Mouse (Mus musculus): Measurements from ENCODE around the gene Yif1b.

Yif1b gene

DNA sequence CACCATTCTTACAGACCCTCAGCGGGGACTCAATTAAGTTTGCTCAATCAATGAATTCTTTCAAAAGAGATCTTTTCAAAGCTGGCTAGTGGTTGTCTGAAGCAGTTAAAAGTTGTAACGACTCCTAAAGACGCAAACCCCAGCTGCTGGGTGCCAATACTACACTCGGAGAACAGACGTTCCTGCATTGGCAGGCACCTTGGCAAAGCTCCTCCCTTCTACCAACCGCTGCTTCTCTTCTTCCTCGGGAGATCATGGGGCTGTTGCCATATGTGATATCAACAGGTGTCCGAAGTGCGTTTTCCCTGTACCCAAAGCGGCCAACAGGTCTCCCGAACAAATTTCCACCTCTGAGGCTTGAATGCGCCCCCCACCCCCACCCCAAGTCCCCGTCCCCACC, 42.7 kb downstream of the Yif1b start:
- DNase-seq (ENCODE audit: extremely low spot score, low spot score) = no peak

DNA sequence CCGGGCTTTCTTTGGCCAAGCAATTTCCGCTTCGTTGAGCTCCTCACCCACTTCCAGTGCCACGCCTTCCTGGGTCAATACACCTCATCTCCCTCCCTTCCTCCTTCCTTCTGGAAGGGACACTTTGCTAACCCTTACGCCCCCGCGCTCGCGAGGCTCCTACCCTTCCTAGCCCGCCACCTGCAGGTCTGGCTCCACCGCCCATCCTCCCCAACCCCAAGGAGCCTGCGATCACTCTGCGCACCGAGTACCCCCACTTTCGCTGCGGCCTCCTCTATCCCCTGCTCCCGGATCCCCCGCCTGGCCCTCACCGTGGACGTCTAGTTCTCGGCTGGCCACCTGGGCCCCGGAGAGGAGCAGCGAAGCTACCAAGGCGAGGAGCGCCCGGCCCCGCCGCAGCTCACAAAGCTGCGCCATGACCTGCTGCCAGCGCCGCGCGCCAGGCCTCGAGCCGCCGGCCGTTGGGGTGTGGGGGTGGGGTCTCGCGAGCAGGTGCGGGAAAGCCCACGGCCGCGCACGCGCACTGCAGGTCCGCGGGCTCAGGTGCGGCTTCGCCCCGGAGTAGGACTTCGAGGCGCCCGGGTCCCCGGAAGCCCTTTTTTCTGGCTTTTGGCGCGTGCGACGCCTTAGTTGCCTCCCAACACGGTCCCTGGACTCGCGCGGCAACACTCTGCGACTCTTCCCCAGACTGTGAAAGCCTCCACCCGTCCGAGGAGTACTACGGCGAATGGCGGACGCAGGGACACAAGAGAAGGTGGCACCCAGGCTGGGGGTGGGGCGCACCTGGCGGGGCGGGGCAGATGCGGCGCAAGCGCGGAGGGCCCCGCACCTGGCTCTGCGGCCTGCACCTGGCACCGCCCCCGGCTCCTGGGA, 43.3 kb downstream of the Yif1b start, which contains the start of gene Spint2:
Spint2 (minus strand) TSS at position 712 of the 873 bp plus-strand sequence.
- DNase-seq (ENCODE audit: extremely low spot score, low spot score) = peak; percentile 60

DNA sequence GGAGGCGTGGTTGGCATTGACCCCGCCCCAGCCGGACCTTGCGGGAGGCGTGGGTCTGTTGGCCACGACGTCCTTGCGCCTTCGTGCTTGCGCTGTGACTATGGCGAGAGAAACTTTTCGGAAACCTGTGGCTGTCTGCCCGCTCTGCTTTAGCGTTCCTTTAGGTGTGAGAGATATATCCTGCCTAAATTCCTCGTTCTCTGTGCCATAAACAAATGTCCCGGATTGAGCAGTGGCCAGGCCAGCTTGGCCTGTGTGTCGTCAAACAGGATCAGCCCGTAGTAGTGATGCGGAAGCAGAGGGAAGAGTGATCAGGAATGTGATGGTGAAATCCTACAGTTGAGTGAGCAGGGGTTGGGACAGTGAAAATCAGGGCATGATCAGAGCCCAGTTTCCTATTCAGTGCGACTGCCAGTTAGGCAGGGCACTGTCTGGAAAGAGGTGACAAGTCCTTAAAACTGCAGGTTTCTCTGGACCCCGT, 44.0 kb downstream of the Yif1b start:
- DNase-seq (ENCODE audit: extremely low spot score, low spot score) = no peak

DNA sequence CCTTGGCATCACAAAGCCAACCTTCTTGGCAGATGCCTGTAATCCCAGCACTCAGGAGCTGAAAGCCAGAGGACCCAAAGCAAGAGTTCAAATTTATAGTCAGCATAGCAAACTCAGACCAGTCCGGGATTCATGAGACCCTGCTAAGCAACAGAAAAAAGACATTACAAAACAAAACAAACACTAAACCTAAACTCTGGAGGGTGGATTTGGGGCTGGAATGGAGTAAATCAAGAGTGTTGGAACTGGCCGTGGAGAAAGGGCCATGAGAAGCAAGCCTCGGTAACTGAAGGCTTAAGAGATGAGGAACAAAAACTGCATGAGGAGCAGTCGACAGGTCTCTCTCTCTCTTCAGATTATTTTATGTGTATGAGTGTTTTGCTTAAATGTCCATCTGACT, 45.7 kb downstream of the Yif1b start:
- no peak for DNase-seq (ENCODE audit: extremely low spot score, low spot score)

DNA sequence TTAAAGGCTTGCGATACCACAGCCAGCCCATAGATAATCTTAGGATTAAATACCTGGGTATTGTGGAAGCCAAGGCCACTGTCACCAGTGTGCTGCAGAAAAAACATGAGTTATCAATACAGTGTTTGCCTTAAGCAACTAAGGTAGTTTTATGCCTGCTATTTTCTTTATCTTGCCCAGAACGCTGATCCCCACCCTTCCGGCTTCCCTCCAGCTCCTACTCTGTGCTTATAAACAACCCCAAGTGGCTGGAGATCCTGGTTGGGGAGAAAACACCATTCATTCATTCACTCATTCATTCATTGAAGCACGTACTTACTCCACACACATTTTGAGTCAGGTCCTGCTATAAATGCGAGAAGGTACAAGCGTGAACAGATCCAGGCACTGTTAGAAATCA, 46.4 kb downstream of the Yif1b start:
- DNase-seq (ENCODE audit: extremely low spot score, low spot score) = no peak

DNA sequence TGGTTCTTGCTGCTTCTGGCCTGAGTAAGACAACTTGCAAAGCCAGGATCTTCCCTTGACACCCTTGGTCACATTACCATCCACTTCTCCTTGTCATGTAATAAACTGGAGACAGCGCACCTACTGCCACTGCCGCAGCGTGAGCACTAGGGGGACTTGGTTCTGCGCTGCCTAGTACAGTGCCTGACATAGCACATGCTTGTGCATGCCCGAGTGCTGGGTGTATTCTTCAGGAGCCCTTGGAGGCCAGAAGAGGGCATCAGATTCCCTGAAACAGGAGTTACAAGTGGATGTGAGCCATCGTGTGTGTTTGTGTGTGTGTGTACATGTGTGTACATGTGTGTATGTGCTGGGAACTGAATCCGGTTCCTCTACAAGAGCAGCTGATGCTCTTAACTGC, 49.4 kb downstream of the Yif1b start:
- no peak for DNase-seq (ENCODE audit: extremely low spot score, low spot score)

DNA sequence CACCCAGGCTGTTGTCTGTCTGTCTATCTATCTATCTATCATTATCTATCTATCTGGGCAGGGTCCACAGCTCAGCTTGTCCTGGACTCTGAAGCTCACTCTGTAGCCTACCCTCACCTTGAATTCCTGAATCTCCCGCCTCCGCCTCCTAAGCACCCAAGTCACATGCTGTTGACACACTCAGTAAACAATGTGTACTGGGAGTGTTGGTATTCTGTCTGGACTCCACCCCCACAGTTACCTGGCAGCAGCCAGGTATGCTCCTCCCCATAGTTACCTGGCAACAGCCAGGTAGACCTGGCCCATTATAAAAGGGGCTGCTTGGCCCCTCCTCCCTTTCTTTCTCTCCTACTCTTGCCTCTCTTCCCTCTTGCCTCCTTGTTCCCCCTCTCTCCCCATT, 50.0 kb downstream of the Yif1b start:
- no peak for DNase-seq (ENCODE audit: extremely low spot score, low spot score)

DNA sequence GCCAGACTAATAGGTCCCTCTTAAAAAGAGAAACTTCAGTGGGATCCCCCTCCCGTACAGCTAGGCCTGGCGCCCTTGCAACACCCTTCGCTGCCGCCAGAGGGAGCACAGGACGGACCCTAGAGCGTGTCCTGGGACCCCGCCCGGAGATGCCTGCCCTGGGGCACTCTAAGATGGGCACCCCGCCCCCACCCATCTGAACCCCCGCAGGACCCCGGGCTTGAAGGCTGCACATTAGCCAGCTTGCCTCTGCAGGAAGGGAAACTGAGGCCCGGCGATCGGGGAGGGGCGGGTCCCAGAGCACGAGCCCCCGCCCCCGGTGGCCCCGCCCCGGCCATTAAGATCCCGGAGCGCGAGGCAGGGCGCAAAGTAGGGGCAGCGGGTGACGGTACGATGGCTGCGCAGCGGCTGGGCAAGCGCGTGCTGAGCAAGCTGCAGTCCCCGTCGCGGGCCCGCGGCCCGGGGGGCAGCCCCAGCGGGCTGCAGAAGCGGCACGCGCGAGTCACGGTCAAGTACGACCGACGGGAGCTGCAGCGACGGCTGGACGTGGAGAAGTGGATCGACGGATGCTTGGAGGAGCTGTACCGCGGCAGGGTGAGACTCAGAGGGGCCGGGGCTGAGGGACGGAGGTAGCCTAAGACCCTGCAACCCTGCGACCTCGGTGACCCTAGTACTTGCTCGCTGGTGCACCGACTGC, 51.0 kb downstream of the Yif1b start, which contains the start of gene Ppp1r14a:
Ppp1r14a (plus strand) TSS at position 367 of the 697 bp plus-strand sequence.
- DNase-seq (ENCODE audit: extremely low spot score, low spot score) = peak; percentile 92

DNA sequence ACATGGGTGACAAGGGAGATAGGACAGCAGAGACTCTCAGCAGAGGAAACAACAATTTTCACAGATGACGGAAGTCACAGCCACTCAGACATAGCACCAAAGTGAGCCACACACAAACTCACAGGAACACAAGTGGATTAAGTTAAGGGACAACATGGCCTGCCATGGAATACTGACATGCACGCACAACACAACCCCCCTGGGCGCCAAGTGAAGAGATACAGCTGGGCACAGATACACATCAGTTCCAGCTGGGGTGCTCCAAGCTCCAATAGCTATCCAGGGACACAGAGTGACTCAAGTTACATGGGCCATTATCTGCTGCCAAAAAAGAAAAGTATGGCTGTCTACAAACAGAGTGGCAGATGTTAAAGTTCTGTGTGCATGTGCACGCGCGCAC, 51.7 kb downstream of the Yif1b start:
- DNase-seq (ENCODE audit: extremely low spot score, low spot score) = no peak

DNA sequence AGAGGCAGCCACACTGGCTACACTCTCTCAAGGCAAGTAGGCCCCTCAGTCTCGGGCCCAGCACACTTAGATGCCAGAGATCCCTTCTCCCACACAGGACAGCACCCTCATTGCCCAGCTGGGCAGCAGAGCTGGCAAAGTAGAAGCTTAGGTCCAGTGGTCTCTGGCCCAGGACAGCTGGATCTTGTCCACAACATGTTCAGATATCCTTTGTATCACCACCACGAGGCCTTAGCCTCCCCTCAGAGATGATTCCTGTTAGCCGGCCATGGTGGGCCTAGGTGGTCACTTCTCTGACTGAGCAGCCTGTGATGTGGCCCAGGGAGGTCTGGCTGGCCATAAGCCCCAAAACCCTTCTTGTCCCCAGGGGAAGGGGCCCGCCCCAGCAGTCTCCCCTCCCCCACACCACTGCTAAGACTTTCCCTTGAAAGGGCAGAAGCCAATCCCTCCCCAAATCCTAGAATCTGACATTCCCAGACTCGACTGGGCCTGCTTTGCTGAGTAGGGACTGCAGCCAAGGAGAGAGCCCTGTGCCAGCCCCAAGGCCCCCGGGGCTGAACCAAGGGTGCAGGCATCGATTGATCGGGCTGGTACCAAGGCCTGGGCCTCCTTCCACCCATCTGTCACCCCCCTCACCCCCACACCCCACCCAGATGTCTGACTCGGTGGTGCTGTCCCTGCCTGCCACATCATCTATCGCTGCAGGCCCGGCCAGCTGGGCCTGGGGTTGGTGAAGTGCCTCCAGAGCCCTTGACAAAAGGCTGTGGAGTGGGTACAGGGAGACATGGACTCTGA, 52.8 kb downstream of the Yif1b start:
- DNase-seq (ENCODE audit: extremely low spot score, low spot score) = peak; percentile 46

DNA sequence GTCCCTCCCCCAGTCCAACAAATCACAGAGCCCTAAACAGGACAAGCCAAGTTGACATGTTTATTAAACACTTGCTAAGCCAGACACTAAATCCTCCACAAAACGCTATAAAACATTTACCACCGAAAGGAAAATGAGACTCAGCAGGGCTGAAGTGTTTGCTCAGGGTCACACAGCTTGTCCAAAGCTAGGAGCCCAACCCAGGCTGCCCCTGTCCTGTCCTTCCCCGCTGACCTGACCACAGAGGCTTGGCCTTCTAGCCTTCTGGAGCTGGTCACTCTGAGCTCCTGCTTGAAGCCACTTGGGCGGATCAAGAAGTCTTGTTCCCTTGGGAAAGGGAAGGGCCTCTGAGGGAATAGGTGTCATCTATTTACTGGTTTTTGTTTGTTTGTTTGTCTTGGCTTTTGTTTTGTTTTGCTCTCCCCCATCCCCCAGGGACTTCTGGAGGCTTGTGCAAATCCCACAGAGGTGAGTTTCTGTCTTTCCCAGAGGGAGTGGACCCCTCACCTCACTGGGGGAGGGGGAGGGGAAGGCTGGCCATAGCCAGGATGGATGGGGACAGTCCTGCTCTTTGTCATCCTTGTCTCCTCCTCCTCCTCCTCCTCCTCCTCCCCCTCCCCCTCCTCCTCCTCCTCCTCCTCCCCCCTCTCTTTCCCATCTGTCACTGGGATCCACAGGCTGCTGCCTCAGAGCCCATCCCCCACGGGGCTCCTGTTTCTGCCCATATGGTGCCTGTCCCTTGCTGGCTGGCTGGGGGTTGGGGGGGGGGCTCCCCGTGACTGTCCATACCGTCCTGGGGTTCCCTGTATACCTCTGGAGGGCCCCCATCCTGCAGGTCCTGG, 53.7 kb downstream of the Yif1b start:
- peak; percentile 73 for DNase-seq (ENCODE audit: extremely low spot score, low spot score)

DNA sequence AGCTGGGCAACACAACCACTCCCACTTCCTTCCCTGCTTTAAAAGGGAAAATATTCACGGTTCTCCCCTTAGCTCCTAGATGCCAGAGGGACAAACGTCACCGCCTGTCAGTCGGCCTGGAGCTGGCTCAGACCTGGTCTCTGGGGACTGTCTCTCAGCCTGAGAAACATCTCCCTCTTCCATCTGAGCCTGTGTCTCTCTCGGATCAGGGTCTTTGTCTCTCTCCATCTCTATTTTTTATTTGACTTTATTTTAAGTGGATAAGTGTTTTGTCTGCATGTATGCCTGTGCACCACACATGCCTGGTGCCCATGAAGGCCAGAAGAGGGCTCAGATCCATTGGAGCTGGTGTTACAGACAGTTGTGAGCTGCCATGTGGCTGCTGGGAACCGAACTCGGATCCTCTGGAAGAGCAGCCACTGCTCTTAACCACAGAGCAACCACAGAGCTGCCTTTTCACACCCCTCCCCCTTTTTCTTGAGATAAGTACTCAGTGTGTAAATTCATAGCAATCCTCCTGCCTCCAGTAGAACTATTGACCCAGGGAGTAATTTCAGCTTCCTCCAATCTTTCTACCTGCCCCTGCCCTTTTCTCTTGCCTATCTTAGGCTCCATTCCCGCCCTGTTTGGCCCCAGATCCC, 54.4 kb downstream of the Yif1b start:
- no peak for DNase-seq (ENCODE audit: extremely low spot score, low spot score)

DNA sequence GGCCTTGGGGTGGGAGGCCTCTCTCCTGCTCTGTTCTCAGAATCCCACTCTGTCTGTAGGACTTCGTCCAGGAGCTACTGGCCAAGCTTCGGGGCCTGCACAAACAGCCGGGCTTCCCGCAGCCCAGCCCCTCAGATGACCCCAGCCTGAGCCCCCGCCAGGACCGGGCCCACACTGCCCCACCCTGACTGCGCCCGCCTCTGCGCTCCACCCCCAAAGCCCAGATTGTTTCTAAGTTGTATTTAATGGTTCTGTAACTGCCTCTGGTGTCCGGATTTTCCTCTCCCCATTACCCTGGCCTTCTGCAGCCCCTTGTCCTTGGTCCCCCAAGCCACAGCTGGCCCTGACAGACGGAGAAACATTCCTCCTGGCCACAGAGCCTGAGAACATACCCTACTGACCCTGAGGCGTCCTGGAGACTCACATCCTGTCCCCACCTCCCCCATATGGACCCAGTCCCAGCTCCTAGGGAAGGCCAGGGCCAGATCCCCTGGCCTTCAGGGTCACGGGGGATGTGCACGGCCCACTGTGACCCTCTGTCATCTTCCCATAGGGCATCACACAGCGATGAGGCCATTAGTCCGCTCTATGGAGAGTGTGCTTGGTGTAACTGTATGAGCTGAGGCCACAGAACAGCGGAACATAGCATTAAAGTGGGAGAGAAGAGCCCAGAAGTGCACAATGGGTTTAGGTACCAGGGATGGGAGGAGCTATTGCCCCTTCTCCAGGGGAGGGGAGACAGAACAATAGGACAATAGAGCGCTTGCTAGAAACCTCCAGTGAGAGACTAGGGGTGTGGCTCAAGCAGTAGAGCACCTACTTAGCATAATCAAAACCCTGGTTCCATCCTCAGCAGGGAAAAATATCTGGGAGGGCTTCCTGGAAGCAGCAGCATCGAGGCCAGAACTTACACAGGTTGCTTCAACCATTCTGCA, 55.3 kb downstream of the Yif1b start:
- peak; percentile 64 for DNase-seq (ENCODE audit: extremely low spot score, low spot score)

DNA sequence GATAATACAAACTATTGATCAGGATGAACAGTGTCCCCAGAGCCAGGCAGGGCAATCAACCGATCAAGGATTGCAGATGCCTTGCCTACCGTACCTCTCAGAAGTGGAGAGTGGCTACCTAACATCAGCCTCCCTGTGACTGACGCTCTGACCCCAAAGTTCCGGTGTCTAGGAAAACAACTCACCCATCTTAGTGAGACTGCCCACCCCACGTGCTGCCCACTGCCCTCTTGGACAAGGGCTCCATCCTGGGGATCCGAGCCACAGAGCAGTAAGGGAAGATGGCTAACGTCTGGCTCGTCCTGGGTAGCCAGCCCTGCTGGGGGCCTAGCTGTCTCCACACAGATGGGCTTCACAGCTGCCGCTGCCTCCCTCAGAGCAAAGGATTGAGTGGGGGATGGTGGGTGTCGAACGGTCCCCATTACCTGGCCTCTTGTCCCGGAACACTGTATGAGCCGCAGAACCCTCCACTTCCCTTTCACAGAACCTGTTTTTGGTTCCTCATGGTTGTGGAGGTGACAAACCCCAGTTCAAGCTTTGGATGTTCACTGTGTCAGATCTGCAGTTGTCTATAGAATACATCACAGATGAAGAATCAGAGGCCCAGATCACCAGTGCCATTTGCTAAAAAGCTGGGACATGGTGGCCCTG, 56.1 kb downstream of the Yif1b start:
- DNase-seq (ENCODE audit: extremely low spot score, low spot score) = no peak

DNA sequence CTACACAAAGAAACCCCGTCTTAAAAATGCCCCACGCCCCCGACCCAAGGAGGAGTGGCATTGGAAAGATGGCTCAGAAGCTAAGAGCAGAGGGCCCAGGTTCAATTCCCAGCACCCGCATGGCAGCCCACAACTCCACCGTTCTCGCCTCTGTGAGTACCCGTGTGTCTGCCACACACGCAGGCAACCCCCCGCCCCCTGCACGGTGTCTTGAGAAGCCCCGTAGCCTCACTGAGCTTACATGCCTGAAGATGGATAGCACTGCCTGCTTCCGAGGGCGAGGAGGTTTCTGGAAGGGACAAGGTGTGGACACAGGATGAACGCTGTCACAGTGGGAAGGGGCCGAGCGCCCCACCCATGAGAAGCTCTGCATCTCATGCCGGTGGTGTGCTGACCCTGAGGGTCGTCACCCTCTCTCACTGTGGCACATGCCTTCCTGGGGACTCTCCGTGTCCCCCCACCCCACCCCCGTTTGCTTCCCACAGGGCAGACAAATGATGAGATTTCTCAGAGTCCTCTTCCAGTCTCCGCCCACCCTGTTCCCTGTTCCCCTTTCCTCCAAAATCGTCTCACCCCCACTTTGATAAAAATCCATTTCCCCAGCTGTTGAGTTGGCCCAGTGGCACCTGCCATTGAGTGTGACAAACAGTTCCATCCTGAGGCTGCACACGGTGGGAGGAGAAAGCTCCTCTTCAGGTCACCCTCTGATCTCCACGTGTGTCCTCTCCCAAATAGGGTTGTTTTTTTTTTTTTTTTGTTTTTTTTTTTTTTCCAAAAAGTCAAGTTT, 57.9 kb downstream of the Yif1b start:
- DNase-seq (ENCODE audit: extremely low spot score, low spot score) = no peak

DNA sequence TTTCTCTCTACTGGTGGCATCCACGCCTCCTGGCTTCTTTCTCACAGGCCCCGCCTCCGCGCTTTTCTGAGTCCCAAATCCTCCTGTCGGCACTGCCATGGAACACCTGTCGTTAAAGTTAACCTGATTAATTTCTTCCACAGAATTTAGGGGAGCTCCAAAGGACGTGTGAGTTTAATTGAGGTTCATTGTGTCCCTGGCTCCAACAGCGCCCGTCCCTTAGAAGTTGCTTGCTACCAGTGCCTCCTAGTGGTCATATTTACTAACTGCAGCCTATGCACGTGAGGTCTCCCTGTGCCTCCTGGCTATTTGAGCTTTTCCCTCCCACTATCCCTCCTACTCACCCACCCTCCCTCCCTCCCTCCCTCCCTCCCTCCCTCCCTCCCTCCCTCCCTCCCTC, 58.9 kb downstream of the Yif1b start:
- peak; percentile 68 for DNase-seq (ENCODE audit: extremely low spot score, low spot score)
